Mouse (Mus musculus): ENCODE results near the gene Srp72. TPM values are rescaled to one million over a fixed set of nuclear protein-coding genes. Genes with fewer than 3 reads are reported as not detected.
"Not testable (repeated sequence)": the region's sequence is repeated elsewhere in the genome, so short reads cannot be mapped to it uniquely, and the experiment has no call there.

Srp72 gene
- polyA plus RNA-seq, 1 experiment from 2014 or later, result 42.3 TPM

DNA sequence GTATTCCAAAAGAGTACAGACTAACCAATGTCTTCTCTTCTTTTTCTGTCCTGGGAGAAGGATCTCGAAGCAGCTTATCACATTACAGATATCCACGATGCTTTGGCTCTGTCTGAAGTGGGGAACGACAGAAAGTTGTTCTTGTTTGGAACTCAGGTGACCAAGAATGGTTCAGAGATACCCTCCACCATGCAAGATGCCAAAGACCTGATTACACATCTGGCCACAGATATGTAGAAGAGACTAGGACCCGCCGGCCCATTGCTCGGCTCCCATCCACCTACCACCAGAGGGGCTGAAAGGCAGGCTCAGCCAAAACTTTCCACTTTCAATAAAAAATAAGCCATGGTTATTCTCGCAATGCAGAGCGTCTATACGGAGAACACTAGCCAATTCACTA, 35.9 kb downstream of the Srp72 start:
- H3K27ac ChIP-seq (ENCODE audit: poor library complexity, severe bottlenecking), result no peak overlapping the region
- 74% methylated on average over 9 of the region's 9 CpGs for WGBS
- H3K4me3 ChIP-seq, result no peak overlapping the region
- H3K4me2 ChIP-seq, result no peak overlapping the region
- no peaks in the 10 kb centered on the region for H3K4me1 ChIP-seq (replicated peaks)
- no peaks in the 10 kb centered on the region for H3K36me3 ChIP-seq
- ATAC-seq (ENCODE audit: insufficient number of reproducible peaks, low FRiP score), result no peak
- no peaks in the 10 kb centered on the region for H3K9me3 ChIP-seq (replicated peaks)
- H3K9ac ChIP-seq, result no peak overlapping the region
- H3K27me3 ChIP-seq (replicated peaks), result no peaks in the 10 kb centered on the region

DNA sequence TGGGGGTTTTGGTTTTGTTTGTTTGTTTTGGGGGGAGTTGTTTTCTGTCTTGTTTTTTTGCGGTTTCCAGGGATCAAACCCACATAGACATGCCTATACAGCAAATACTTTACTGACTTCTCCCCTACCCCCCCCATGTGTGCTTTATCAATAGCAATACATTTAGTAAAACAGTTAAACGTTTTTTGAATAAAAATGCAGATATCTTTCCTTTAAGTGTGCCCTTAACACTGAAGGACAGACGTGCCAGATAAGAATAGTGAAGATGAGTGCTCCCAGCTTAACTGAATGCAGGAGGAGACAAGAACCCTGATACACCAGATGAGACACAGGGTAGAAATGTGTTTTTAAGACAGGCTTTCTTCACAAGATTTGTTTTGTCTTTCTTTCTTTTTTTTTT, 36.6 kb downstream of the Srp72 start:
- peaks cover under 1% of the 10 kb centered on the region; the same call in 1 of the 2 replicates for H3K4me1 ChIP-seq (replicated peaks)
- H3K4me2 ChIP-seq, result no peak overlapping the region
- H3K9ac ChIP-seq, result no peak overlapping the region
- no peak overlapping the region for H3K27ac ChIP-seq (ENCODE audit: poor library complexity, severe bottlenecking)
- H3K4me3 ChIP-seq, result no peak overlapping the region
- ATAC-seq (ENCODE audit: insufficient number of reproducible peaks, low FRiP score), result no peak
- WGBS, result 53% methylated on average over 3 of the region's 3 CpGs
- no peaks in the 10 kb centered on the region for H3K36me3 ChIP-seq
- no peaks in the 10 kb centered on the region; the same call in 1 of the 2 replicates for H3K27me3 ChIP-seq (replicated peaks)
- H3K9me3 ChIP-seq (replicated peaks), result no peaks in the 10 kb centered on the region

DNA sequence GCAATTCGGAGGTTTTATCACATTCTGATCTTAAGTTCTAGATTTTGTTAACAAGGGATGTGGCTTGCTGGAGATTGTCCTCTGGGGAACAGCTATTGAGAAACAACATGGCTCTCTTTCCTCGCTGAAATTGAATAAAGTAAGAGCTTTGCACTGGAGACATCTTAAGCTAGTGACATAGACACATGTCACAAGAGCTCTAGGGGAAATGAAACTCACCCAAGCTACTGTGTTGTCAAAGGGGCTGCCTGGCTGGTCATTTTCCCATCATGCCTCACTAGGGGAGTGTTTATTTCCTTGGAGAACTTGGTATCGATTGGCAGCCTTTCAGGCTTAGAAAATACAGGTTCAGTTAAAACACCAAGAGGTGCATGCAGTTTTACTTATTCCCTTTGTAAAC, 38.7 kb downstream of the Srp72 start:
- Histone ChIP-seq H3K4me3 (no peak overlapping the region), H3K27ac (ENCODE audit: poor library complexity, severe bottlenecking) (no peak overlapping the region), H3K36me3 (no peaks in the 10 kb centered on the region), H3K9ac (no peak overlapping the region), H3K4me2 (no peak overlapping the region), H3K27me3 (replicated peaks) (peaks cover 6% of the 10 kb centered on the region), H3K9me3 (replicated peaks) (no peaks in the 10 kb centered on the region), H3K4me1 (replicated peaks) (peaks cover 4% of the 10 kb centered on the region; the same call in 1 of the 2 replicates)
- ATAC-seq (ENCODE audit: insufficient number of reproducible peaks, low FRiP score), result no peak
- 69% methylated on average over 3 of the region's 3 CpGs for WGBS

DNA sequence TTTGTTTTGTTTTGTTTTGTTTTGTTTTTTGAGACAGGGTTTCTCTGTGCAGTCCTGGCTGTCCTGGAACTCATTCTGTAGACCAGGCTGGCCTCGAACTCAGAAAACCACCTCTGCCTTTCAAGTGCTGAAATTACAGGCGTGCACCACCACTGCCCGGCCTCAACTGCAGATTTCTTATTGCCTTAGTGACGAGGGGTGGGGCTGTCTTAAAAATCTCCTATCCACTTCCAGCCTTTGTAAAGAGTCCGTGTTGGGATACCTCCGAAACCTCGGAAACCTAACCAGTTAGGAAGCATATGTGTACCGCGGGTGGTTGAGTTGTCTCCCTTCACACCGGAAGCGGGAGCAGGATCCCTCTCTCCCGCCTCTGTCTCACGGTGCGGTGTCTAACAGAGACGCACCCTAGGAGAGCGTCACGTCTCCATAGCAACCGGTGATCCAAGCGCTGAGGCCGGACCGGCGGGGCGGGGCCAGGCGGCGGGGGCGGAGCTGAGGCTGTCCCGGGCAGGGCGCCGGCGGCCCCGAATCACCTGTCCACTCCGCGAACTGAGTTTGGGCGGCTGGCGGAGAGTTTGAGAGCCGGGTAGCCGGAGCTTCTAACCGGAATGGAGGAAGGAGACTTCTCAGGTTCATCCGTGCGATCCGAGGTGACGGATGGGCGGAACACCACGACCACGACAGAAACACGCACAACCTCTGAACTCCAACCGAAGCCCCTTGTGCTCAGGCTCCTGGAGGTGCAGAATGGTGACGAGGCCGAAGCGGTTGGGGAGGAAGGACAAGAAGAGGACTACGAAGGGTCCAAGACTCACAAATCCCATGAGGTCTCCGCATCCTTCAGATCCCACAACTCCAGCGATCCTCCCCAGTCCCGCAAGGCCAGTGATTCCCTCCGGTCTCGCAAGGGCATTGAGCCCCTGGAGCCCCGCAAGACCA, 41.3 kb downstream of the Srp72 start, which contains the start of gene Thegl:
Gene Thegl (plus strand): TSS at position 480 of the 939 bp plus-strand sequence.
- Histone ChIP-seq H3K4me3 (peak within 1 kb of the TSS; percentile 55), H3K4me2 (peak within 1 kb of the TSS; percentile 90), H3K4me1 (replicated peaks) (peaks cover 4% of the 10 kb centered on the region; the same call in 1 of the 2 replicates), H3K9ac (peak within 1 kb of the TSS; percentile 49; the same call in 1 of the 2 replicates), H3K36me3 (no peaks in the 10 kb centered on the region), H3K27me3 (replicated peaks) (peaks cover 6% of the 10 kb centered on the region), H3K9me3 (replicated peaks) (0 out of 2 replicates have a peak, but pooled peaks cover 2% of the 10 kb centered on the region), H3K27ac (ENCODE audit: poor library complexity, severe bottlenecking) (no peak within 1 kb of the TSS)
- peak; percentile 98 for ATAC-seq (ENCODE audit: insufficient number of reproducible peaks, low FRiP score)
- WGBS, result 14% methylated on average over 57 of the region's 57 CpGs

DNA sequence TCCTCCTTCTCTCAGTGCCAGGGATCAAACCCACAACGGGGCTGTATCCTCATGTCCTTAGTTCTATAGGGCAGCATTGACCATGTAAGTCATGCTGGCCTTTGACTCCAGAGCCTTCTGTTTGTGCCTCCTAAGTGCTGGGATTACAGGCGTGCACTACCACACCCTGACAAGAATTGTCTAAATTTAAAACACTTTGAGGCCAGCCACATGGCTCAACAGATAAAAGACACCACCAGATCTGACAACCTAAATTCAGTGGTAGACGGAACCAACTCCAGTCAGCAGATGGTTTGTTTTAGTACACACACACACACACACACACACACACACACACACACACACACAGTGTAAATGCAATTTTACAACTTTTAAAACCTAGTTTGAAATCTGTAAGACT, 53.6 kb downstream of the Srp72 start:
- ATAC-seq (ENCODE audit: insufficient number of reproducible peaks, low FRiP score), result no peak
- Histone ChIP-seq H3K36me3 (no peaks in the 10 kb centered on the region), H3K9ac (no peak overlapping the region), H3K4me1 (replicated peaks) (no peaks in the 10 kb centered on the region), H3K9me3 (replicated peaks) (peaks cover 6% of the 10 kb centered on the region; the same call in 1 of the 2 replicates), H3K4me2 (no peak overlapping the region), H3K27me3 (replicated peaks) (no peaks in the 10 kb centered on the region), H3K4me3 (no peak overlapping the region), H3K27ac (ENCODE audit: poor library complexity, severe bottlenecking) (no peak overlapping the region)
- WGBS, result 48% methylated on average over 3 of the region's 3 CpGs

DNA sequence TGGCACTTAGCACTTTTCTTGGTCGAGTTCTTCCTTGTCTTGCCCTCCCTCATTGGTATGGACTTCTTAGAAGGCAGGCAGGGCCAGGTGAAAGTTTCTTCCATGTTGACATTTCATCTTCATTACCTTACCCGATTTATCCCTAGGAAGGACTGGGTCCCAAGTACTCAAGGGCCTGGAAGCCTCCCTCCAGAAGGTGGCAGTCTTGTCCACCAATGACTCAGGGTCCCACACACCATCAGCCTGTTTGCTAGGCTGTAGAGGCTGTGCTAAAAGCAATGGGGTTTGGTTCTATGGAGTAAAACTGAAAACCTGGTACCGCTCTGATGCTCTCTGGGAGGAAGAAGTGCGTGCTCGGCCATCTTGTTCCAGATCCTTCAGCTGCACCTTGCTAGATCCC, 55.3 kb downstream of the Srp72 start:
- no peak overlapping the region for H3K4me3 ChIP-seq
- H3K9me3 ChIP-seq (replicated peaks), result 0 out of 2 replicates have a peak, but pooled peaks cover 3% of the 10 kb centered on the region
- H3K36me3 ChIP-seq, result no peaks in the 10 kb centered on the region
- no peaks in the 10 kb centered on the region for H3K4me1 ChIP-seq (replicated peaks)
- H3K27me3 ChIP-seq (replicated peaks), result no peaks in the 10 kb centered on the region
- H3K4me2 ChIP-seq, result no peak overlapping the region
- no peak for ATAC-seq (ENCODE audit: insufficient number of reproducible peaks, low FRiP score)
- H3K27ac ChIP-seq (ENCODE audit: poor library complexity, severe bottlenecking), result no peak overlapping the region
- H3K9ac ChIP-seq, result no peak overlapping the region
- 75% methylated on average over 5 of the region's 5 CpGs for WGBS

DNA sequence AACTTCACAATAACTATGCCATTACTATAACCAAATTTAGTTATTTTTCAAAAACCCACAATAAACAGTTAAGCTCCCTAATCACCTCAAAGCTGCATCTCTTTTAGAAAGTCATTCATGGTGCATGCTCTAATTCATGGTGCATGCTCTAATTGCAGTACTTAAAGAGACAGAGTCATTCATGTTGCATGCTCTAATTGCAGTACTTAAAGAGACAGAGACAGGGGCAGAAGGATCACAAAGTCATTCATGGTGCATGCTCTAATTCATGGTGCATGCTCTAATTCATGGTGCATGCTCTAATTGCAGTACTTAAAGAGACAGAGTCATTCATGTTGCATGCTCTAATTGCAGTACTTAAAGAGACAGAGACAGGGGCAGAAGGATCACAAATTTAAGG, 60.6 kb downstream of the Srp72 start:
- H3K4me1 ChIP-seq (replicated peaks); H3K9ac ChIP-seq; H3K9me3 ChIP-seq (replicated peaks); H3K27ac ChIP-seq (ENCODE audit: poor library complexity, severe bottlenecking); H3K4me2 ChIP-seq; H3K27me3 ChIP-seq (replicated peaks); H3K4me3 ChIP-seq; H3K36me3 ChIP-seq; ATAC-seq (ENCODE audit: insufficient number of reproducible peaks, low FRiP score): not testable (repeated sequence)

DNA sequence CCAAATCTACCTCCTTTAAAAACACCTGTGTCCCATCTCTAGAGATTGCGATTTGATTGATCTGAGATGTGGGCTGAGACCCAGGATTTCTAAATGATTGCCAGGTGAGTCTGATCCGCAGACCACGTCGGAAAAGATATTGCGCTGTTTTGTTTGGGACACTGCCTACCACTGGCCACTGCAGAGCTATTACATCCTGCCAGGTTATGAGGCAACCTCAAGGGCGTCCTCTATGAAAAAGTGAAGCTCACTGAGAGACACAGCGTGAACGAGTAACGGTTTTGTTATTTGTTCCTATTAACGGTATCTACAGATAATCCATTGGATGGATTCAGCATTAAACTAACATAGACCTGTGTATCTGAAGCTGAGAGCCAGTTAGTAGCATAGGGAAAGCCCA, 64.0 kb downstream of the Srp72 start:
- Histone ChIP-seq H3K9me3 (replicated peaks) (peaks cover 5% of the 10 kb centered on the region; the same call in 1 of the 2 replicates), H3K4me3 (no peak overlapping the region), H3K36me3 (no peaks in the 10 kb centered on the region), H3K9ac (no peak overlapping the region), H3K4me2 (no peak overlapping the region), H3K4me1 (replicated peaks) (no peaks in the 10 kb centered on the region), H3K27ac (ENCODE audit: poor library complexity, severe bottlenecking) (no peak overlapping the region), H3K27me3 (replicated peaks) (no peaks in the 10 kb centered on the region)
- WGBS, result 83% methylated on average over 10 of the region's 10 CpGs
- no peak for ATAC-seq (ENCODE audit: insufficient number of reproducible peaks, low FRiP score)

DNA sequence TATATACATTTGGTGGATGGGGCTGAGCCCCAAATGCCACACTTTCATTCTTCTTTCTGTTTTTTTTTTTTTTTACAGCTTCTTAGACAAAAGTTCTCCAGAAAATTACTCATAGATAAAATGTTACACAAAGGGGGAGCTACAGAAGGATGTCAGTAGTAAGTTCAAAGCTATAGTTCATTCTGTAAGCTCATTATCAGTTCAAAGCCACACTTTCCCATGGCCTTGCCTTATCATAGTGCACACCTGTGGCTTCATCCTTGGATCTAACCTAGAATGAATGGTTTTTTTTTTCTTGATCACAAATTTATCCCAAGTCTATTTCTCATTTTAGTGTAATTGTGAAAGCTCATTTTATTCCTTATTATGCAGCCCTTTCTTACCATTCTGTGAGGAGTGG, 64.9 kb downstream of the Srp72 start:
- Histone ChIP-seq H3K4me3 (no peak overlapping the region), H3K36me3 (no peaks in the 10 kb centered on the region), H3K27ac (ENCODE audit: poor library complexity, severe bottlenecking) (no peak overlapping the region), H3K4me1 (replicated peaks) (no peaks in the 10 kb centered on the region), H3K9ac (no peak overlapping the region), H3K4me2 (no peak overlapping the region), H3K27me3 (replicated peaks) (no peaks in the 10 kb centered on the region), H3K9me3 (replicated peaks) (peaks cover 5% of the 10 kb centered on the region; the same call in 1 of the 2 replicates)
- ATAC-seq (ENCODE audit: insufficient number of reproducible peaks, low FRiP score), result no peak

DNA sequence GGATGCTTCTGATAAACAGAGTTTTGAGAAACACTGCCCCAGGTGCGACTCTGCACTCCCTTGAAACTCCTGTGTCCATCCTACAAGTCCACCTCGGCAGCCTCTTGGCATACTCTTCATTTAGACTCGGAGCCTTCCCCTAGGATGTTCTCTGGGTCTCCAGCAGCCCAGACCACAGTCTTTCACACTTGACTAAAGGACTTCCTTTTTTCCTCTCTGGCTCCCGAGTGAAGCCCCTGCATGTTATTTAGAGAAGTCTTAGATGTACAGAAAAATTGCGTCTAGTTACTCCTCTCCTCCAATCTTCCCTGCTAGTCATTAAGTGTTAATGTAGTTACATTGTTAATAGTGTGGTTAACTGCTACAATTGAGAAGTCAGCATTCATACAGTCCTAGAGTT, 69.9 kb downstream of the Srp72 start:
- H3K9me3 ChIP-seq (replicated peaks), result no peaks in the 10 kb centered on the region; the same call in 1 of the 2 replicates
- no peak overlapping the region for H3K9ac ChIP-seq
- no peak overlapping the region for H3K27ac ChIP-seq (ENCODE audit: poor library complexity, severe bottlenecking)
- no peaks in the 10 kb centered on the region for H3K4me1 ChIP-seq (replicated peaks)
- ATAC-seq (ENCODE audit: insufficient number of reproducible peaks, low FRiP score), result no peak
- WGBS, result 66% methylated on average over 5 of the region's 5 CpGs
- no peaks in the 10 kb centered on the region for H3K27me3 ChIP-seq (replicated peaks)
- no peak overlapping the region for H3K4me3 ChIP-seq
- no peak overlapping the region for H3K4me2 ChIP-seq
- H3K36me3 ChIP-seq, result no peaks in the 10 kb centered on the region
